Mouse (Mus musculus) CD4-positive, CD25-positive, alpha-beta regulatory T cell (primary cell): Measurements from ENCODE around the gene Fto. TPM values are rescaled to one million over a fixed set of nuclear protein-coding genes. Genes with fewer than 3 reads are reported as not detected.

Experiments
- polyA plus RNA-seq: library from polyadenylated mRNA; unstranded; fragments of 100-300 nt; shearing (Covaris generic); gene quantifications from one replicate; pipeline ENCODE4 v1.2.1, GENCODE M21; 2017

Fto gene
- 65.1 TPM for polyA plus RNA-seq

GRCm38 (mm10) chr8:91312835-91313832 is at the start of gene Fto, which contains the start of gene Rpgrip1l:
TSS of gene Fto (plus strand) at chr8:91313525.
TSS of gene Rpgrip1l (minus strand) at chr8:91313262.

Other genes with a start within 250 kb of the Fto start
- gene Rbl2, start 243.5 kb upstream of the Fto start, polyA plus RNA-seq = 121 TPM
- gene Aktip, start 113.5 kb upstream of the Fto start, polyA plus RNA-seq = 35.0 TPM
- 2.2 TPM for gene Rpgrip1l, start 263 bp upstream of the Fto start, polyA plus RNA-seq